Mouse (Mus musculus) heart, postnatal 0 days (tissue): ENCODE measurements around the gene Prickle1. TPM values are rescaled to one million over a fixed set of nuclear protein-coding genes. Genes with fewer than 3 reads are reported as not detected.

Experiments used
- ATAC-seq: fragments of 200-750 bp; cut with Nextera tagmentation; 2 replicates; pipeline ENCODE4 v1.8.0; 2017; ENCODE audit warnings: low read depth, moderate number of reproducible peaks, moderate library complexity; ENCODE audit not compliant: insufficient read depth
- DNase-seq: peaks from one replicate; pipeline ENCODE4 v3.0.0-alpha.2; 2016; ENCODE audit warnings: low spot score
- H3K27ac ChIP-seq: fragments of 300-500 bp; sonication (generic); 2 replicates; pipeline ENCODE4 v1.5.1; 2014; ENCODE audit warnings: low read depth, mild to moderate bottlenecking
- H3K27me3 ChIP-seq: fragments of 300-500 bp; sonication (generic); 2 replicates; pipeline ENCODE4 v1.6.1; 2014; ENCODE audit warnings: low read length, mixed read lengths; ENCODE audit not compliant: control insufficient read depth, insufficient read depth
- H3K36me3 ChIP-seq: fragments of 300-500 bp; sonication (generic); replicated peaks from 2 replicates; pipeline ENCODE4 v1.6.1; 2014; ENCODE audit warnings: low read length, mixed read lengths; ENCODE audit not compliant: control insufficient read depth, insufficient read depth
- H3K4me1 ChIP-seq: fragments of 300-500 bp; sonication (generic); 2 replicates; pipeline ENCODE4 v1.6.1; 2014; ENCODE audit warnings: antibody characterized with exemption; ENCODE audit not compliant: control insufficient read depth, insufficient read depth
- H3K4me2 ChIP-seq: fragments of 300-500 bp; sonication (generic); 2 replicates; pipeline ENCODE4 v1.6.1; 2014; ENCODE audit warnings: low read depth, mild to moderate bottlenecking, low read length, moderate library complexity
- H3K4me3 ChIP-seq: fragments of 300-500 bp; sonication (generic); 2 replicates; pipeline ENCODE4 v1.5.1; 2014; ENCODE audit warnings: low read depth, low read length
- H3K9ac ChIP-seq: fragments of 300-500 bp; sonication (generic); replicated peaks from 2 replicates; pipeline ENCODE4 v1.6.1; 2014; ENCODE audit warnings: low read depth, low read length, mixed read lengths
- H3K9me3 ChIP-seq: fragments of 300-500 bp; sonication (generic); replicated peaks from 2 replicates; pipeline ENCODE4 v1.6.1; 2016; ENCODE audit warnings: low read length; ENCODE audit not compliant: control insufficient read depth
- CTCF ChIP-seq: IDR thresholded peaks from 2 replicates; pipeline ENCODE4 v1.5.1; 2016; ENCODE audit warnings: antibody characterized with exemption, control low read depth, low read depth
- EP300 ChIP-seq: IDR thresholded peaks from 2 replicates; pipeline ENCODE4 v1.6.1; 2016; ENCODE audit warnings: antibody characterized with exemption, low read depth
- WGBS: fragments of 180-500 bp; shearing (Covaris S2); extraction: QIAGEN DNeasy Blood & Tissue Kit; methylation state at CpG from one replicate; pipeline ENCODE4 v1.1.7; 2014; 5-methylcytosine and 5-hydroxymethylcytosine counted together
- polyA plus RNA-seq: library from polyadenylated mRNA; unstranded; fragments of >200 nt; fragmentation: Nextera tagmentation; extraction: Ambion mirVana; gene quantifications from 2 replicates; pipeline ENCODE4 v1.2.1, GENCODE M21; 2015
- total RNA-seq: library from RNA; depleted of rRNA; stranded (reverse); fragments of >200 nt; gene quantifications from 2 replicates; pipeline ENCODE4 v1.2.3, GENCODE M21; 2014; ENCODE audit warnings: low replicate concordance

The Prickle1 gene
- total and polyA plus RNA-seq, 2 experiments from 2014 or later = 21.0 to 24.2 TPM

- H3K9ac ChIP-seq = no peak overlapping the region
- TF ChIP-seq CTCF (no peak), EP300 (no peak)
- ATAC-seq (no peak), DNase-seq (no peak)
- no peaks in the 10 kb centered on the region for H3K9me3 ChIP-seq
- WGBS = 68% methylated on average over 4 of the region's 4 CpGs
- H3K27me3 ChIP-seq = no peaks in the 10 kb centered on the region
- no peak overlapping the region for H3K4me3 ChIP-seq
- H3K4me1 ChIP-seq = no peaks in the 10 kb centered on the region
- no peak overlapping the region for H3K4me2 ChIP-seq
- no peaks in the 10 kb centered on the region for H3K36me3 ChIP-seq
- H3K27ac ChIP-seq = no peak overlapping the region
These were observed 116.2 kb downstream of the Prickle1 start for GRCm38 (mm10) chr15:93479445-93479844.

- DNase-seq (no peak), ATAC-seq (no peak)
- no peak overlapping the region for H3K4me3 ChIP-seq
- H3K9me3 ChIP-seq = no peaks in the 10 kb centered on the region
- peak; percentile 21 for TF ChIP-seq CTCF
- no peak for TF ChIP-seq EP300
- 78% methylated on average over 3 of the region's 3 CpGs for WGBS
- no peak overlapping the region for H3K4me2 ChIP-seq
- peaks cover under 1% of the 10 kb centered on the region; the same call in 1 of the 2 replicates for H3K4me1 ChIP-seq
- H3K27ac ChIP-seq = no peak overlapping the region
- H3K27me3 ChIP-seq = no peaks in the 10 kb centered on the region
- no peaks in the 10 kb centered on the region for H3K36me3 ChIP-seq
- H3K9ac ChIP-seq = no peak overlapping the region
These were observed 117.0 kb downstream of the Prickle1 start for GRCm38 (mm10) chr15:93478676-93479075.

- WGBS = 49% methylated on average over 4 of the region's 4 CpGs
- Histone ChIP-seq H3K9ac (no peak overlapping the region), H3K4me1 (peaks cover 4% of the 10 kb centered on the region; the same call in 1 of the 2 replicates), H3K36me3 (no peaks in the 10 kb centered on the region), H3K4me3 (no peak overlapping the region), H3K27ac (no peak overlapping the region), H3K9me3 (no peaks in the 10 kb centered on the region), H3K27me3 (no peaks in the 10 kb centered on the region), H3K4me2 (no peak overlapping the region)
- TF ChIP-seq CTCF = no peak
- TF ChIP-seq EP300 = no peak
- DNase-seq (no peak), ATAC-seq (no peak)
These were observed 118.0 kb downstream of the Prickle1 start for GRCm38 (mm10) chr15:93477729-93478128.

DNA sequence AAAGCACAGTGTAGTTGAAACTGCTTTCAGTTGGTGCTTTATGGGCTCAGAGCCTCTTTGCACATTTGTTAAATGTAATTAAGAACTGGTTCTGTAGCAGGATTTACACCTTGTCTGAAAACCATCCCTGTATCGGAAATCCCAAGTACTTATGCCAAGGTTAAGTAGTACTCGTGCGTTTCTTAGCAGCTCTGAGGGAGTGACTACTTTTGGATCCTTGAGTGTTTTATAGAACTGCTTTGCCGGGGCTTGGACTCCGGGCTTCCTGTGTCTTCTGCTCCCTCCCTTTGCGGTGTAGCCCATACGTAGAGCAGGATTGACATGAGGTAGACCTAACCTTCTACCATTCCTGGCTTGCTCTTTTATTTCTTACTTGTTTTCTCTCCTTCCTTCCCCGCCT is 120.0 kb downstream of the Prickle1 start:
- Histone ChIP-seq H3K4me1 (peaks cover 4% of the 10 kb centered on the region; the same call in 1 of the 2 replicates), H3K27me3 (no peaks in the 10 kb centered on the region), H3K27ac (no peak overlapping the region), H3K9me3 (no peaks in the 10 kb centered on the region), H3K9ac (no peak overlapping the region), H3K36me3 (no peaks in the 10 kb centered on the region), H3K4me3 (no peak overlapping the region), H3K4me2 (no peak overlapping the region)
- ATAC-seq = no peak
- no peak for DNase-seq
- TF ChIP-seq CTCF (no peak), EP300 (no peak)
- WGBS = 83% methylated on average over 8 of the region's 8 CpGs

- no peak overlapping the region for H3K9ac ChIP-seq
- H3K9me3 ChIP-seq = no peaks in the 10 kb centered on the region
- 43% methylated on average over 3 of the region's 3 CpGs for WGBS
- H3K4me1 ChIP-seq = peaks cover 4% of the 10 kb centered on the region; the same call in 1 of the 2 replicates
- H3K4me3 ChIP-seq = no peak overlapping the region
- H3K27ac ChIP-seq = no peak overlapping the region
- H3K27me3 ChIP-seq = no peaks in the 10 kb centered on the region
- DNase-seq (no peak), ATAC-seq (no peak)
- no peak overlapping the region for H3K4me2 ChIP-seq
- H3K36me3 ChIP-seq = no peaks in the 10 kb centered on the region
- TF ChIP-seq EP300 = no peak
- no peak for TF ChIP-seq CTCF
These were observed 121.4 kb downstream of the Prickle1 start for GRCm38 (mm10) chr15:93474277-93474676.

DNA sequence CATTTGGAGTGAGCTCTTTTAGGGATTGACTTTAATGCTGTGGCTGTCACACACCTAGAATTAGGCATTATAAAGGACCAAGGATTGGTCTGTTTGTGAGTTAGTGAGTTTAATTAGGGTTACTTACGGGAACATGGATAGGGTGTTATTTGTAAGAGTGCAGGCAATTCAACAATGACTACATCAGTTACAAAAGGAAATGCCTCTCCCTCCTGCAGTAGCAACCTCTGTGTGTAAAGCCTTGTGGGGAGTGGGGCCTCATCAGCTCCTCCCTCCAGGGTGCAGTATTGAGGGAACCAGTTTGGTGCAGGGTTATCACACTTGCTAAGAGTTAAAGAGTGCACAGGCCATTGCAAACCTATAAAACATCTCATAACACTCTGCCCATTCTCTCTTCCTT is 123.6 kb downstream of the Prickle1 start:
- H3K9me3 ChIP-seq = no peaks in the 10 kb centered on the region
- H3K27me3 ChIP-seq = no peaks in the 10 kb centered on the region
- H3K4me1 ChIP-seq = peaks cover 4% of the 10 kb centered on the region; the same call in 1 of the 2 replicates
- H3K36me3 ChIP-seq = 0 out of 2 replicates have a peak, but pooled peaks cover 2% of the 10 kb centered on the region
- ATAC-seq (no peak), DNase-seq (no peak)
- H3K4me2 ChIP-seq = no peak overlapping the region
- no peak overlapping the region for H3K27ac ChIP-seq
- 71% methylated on average over 1 of the region's 1 CpGs for WGBS
- H3K9ac ChIP-seq = no peak overlapping the region
- no peak overlapping the region for H3K4me3 ChIP-seq
- no peak for TF ChIP-seq EP300
- no peak for TF ChIP-seq CTCF
